Mouse (Mus musculus) brain, embryonic 14.5 days (tissue): Measurements from ENCODE around the gene Pcdh15.

ENCODE experiments used
- CTCF ChIP-seq: fragments of 200-500 bp; IDR thresholded peaks from 2 replicates; pipeline ENCODE4 v1.5.1; 2012; ENCODE audit warnings: inconsistent platforms, mild to moderate bottlenecking, moderate library complexity, borderline replicate concordance; ENCODE audit not compliant: insufficient read depth, insufficient read length; ENCODE audit errors: extremely low read depth
- POLR2A ChIP-seq: fragments of 200-500 bp; IDR thresholded peaks from 2 replicates; pipeline ENCODE4 v1.6.1; 2012; ENCODE audit warnings: mild to moderate bottlenecking, inconsistent platforms, borderline replicate concordance; ENCODE audit not compliant: poor library complexity, insufficient read depth, insufficient read length, severe bottlenecking; ENCODE audit errors: extremely low read depth

GRCm38 (mm10) chr10:73154544-73154943 is 55.4 kb downstream of the Pcdh15 start:
- no peak for TF ChIP-seq CTCF
- no peak for TF ChIP-seq POLR2A
